Mouse (Mus musculus) lung, postnatal 25 days (tissue): ENCODE data around the gene Omt2a.
"Not testable (repeated sequence)": the region's sequence is repeated elsewhere in the genome, so short reads cannot be mapped to it uniquely, and the experiment has no call there.

ENCODE experiments used
- DNase-seq: peaks from one replicate; pipeline ENCODE4 v3.0.0; 2022; ENCODE audit warnings: low spot score

Omt2a gene

GRCm38 (mm10) chr9:78296089-78296488, 18.5 kb downstream of the Omt2a start:
- DNase-seq = peak; percentile 15

- DNase-seq = not testable (repeated sequence)
These were observed 19.8 kb downstream of the Omt2a start for GRCm38 (mm10) chr9:78294781-78295180.

- not testable (repeated sequence) for DNase-seq
These were observed 20.9 kb downstream of the Omt2a start for GRCm38 (mm10) chr9:78293683-78294082.

GRCm38 (mm10) chr9:78292462-78292861, 22.1 kb downstream of the Omt2a start:
- DNase-seq = not testable (repeated sequence)

- peak; percentile 4 for DNase-seq
These were observed 24.9 kb downstream of the Omt2a start, which contains the start of gene Gm10639 for GRCm38 (mm10) chr9:78289723-78290122. Gm10639 (plus strand) TSS chr9:78289923.

DNA sequence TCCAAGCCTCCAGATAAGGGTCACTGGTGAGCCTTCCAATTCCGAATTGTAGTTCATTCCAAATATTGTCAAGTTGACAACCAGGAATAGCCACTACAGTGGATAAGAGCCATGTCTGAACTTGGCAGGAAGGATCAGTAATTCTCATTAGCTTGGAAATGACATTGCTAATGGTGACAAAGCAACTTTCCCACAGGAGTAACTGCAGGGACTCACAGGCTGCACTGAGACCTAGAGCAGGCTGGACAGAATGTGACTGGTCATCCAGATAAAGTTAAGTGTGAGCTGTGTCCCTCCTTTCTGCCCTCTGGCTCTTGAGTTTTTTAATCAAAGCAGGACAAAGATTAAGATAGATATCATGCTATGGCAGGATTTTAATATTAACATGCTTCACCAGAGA, 25.5 kb downstream of the Omt2a start:
- DNase-seq = not testable (repeated sequence)

GRCm38 (mm10) chr9:78282002-78282711, 32.4 kb downstream of the Omt2a start:
- not testable (repeated sequence) for DNase-seq

DNA sequence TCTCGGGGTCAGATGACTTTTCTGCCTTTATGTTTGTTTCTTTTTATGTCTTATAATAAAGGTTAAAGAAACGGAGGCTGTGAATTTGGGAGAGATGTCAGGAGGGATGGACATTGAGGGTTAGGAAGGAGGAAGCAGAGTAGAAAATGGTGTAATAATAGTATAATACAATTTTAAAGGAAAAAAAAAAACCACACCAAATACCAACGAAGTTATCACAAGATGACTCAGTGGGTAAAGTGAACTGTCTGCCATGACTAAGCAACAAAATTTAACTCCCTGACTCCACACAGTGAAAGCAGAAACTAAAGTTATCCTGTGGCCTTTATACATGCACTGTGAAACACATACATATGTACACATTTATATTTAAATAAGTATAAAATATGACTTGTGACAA, 43.7 kb downstream of the Omt2a start:
- not testable (repeated sequence) for DNase-seq
